Mouse (Mus musculus): ENCODE data around the gene Rfx2. TPM values are rescaled to one million over a fixed set of nuclear protein-coding genes. Genes with fewer than 3 reads are reported as not detected.

Gene Rfx2
- total and polyA plus RNA-seq, 2 experiments from 2014 or later = 4.4 to 9.8 TPM

DNA sequence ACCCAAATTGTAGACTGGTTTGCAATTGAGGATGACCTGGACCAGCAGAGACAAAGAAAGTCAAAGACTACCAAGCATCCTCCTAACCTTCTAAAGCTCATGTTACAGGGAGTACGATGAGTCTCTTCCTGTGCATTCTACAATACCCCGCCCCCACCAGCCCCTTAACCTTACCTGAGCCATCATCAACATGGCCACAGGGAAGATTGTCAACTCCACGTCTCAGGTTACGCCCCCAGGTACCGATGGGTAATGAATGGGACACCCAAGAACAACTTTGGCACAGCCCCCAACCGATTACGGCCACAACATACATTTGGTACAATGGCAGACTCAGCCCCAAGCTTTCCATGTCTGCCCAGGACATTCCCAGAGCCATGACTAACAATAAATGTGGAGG is 9.7 kb upstream of the Rfx2 start:
- WGBS = 89% methylated on average over 7 of the region's 7 CpGs

DNA sequence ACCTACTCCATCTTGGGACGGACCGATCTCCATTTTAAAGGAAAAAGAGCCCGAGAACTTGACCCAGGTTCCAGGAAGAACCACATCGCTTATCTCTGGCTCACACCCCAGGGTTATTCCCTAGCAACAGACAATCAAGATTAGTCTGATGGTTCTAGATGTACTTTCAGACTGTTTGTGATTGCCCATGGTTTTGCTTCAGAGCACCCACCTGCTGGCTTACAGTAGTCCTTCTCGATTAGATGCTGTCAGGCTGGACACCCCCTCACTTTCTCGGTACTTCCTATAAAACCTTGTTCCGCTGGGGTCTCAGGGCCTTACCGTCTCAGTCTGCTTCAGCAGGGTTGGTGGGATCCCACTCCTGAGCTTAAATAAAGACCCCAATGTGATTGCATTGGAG is 5.5 kb upstream of the Rfx2 start:
- no peak for TF ChIP-seq CTCF (IDR thresholded peaks at IDR 0.05; ENCODE audit: low read depth)

More for the DNA sequence above, 9.7 kb upstream of the Rfx2 start:
- H3K36me3 ChIP-seq (ENCODE audit: insufficient read depth, low read length) = no peaks in the 10 kb centered on the region
- no peak overlapping the region for H3K4me3 ChIP-seq (ENCODE audit: low read length)
- H3K4me1 ChIP-seq (ENCODE audit: insufficient read depth, low read length) = no peaks in the 10 kb centered on the region
- no peak for DNase-seq (ENCODE audit: low spot score)
- TF ChIP-seq CTCF (IDR thresholded peaks at IDR 0.05; ENCODE audit: low read depth) = no peak
- no peaks in the 10 kb centered on the region for H3K9me3 ChIP-seq (ENCODE audit: low read length)
- no peaks in the 10 kb centered on the region for H3K27me3 ChIP-seq (ENCODE audit: insufficient read depth, low read length)
- no peak overlapping the region for H3K27ac ChIP-seq
- no peak overlapping the region for H3K4me2 ChIP-seq (ENCODE audit: low read depth, low read length)
- no peak overlapping the region for H3K9ac ChIP-seq (replicated peaks; ENCODE audit: low read length)
- ATAC-seq = no peak

DNA sequence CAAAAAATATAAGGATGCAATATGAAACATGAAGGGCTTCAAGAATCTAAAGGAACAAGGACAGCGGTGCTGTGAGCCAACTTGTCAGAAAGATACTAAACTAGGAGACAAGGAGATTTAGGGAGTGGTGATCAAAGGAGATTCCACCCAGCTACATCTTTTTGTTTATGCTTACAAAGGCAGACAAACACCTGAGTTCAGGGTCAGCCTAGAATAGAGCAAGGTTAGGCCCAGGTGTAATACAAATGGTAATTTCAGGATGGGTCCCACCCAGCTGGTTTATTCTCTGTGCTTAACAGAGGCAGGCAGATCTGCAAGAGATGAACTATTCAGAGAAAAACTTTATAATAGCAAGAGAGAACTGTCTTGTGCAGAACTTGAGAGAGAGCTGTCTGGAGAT is 2.6 kb upstream of the Rfx2 start:
- H3K4me2 ChIP-seq (ENCODE audit: low read depth, low read length) = no peak overlapping the region
- H3K27ac ChIP-seq = no peak overlapping the region
- H3K4me1 ChIP-seq (ENCODE audit: insufficient read depth, low read length) = no peaks in the 10 kb centered on the region
- H3K27me3 ChIP-seq (ENCODE audit: insufficient read depth, low read length) = no peaks in the 10 kb centered on the region
- no peak overlapping the region for H3K9ac ChIP-seq (replicated peaks; ENCODE audit: low read length)
- no peaks in the 10 kb centered on the region for H3K9me3 ChIP-seq (ENCODE audit: low read length)
- TF ChIP-seq CTCF (IDR thresholded peaks at IDR 0.05; ENCODE audit: low read depth) = no peak
- DNase-seq (ENCODE audit: low spot score) (no peak), ATAC-seq (no peak)
- no peaks in the 10 kb centered on the region for H3K36me3 ChIP-seq (ENCODE audit: insufficient read depth, low read length)
- WGBS = 93% methylated on average over 1 of the region's 1 CpGs
- H3K4me3 ChIP-seq (ENCODE audit: low read length) = no peak overlapping the region

More for the DNA sequence above, 5.5 kb upstream of the Rfx2 start:
- Histone ChIP-seq H3K4me1 (ENCODE audit: insufficient read depth, low read length) (no peaks in the 10 kb centered on the region), H3K9ac (replicated peaks; ENCODE audit: low read length) (no peak overlapping the region), H3K4me3 (ENCODE audit: low read length) (no peak overlapping the region), H3K4me2 (ENCODE audit: low read depth, low read length) (no peak overlapping the region), H3K27ac (no peak overlapping the region), H3K36me3 (ENCODE audit: insufficient read depth, low read length) (no peaks in the 10 kb centered on the region), H3K9me3 (ENCODE audit: low read length) (no peaks in the 10 kb centered on the region), H3K27me3 (ENCODE audit: insufficient read depth, low read length) (no peaks in the 10 kb centered on the region)
- ATAC-seq (no peak), DNase-seq (ENCODE audit: low spot score) (no peak)
- 90% methylated on average over 8 of the region's 8 CpGs for WGBS

DNA sequence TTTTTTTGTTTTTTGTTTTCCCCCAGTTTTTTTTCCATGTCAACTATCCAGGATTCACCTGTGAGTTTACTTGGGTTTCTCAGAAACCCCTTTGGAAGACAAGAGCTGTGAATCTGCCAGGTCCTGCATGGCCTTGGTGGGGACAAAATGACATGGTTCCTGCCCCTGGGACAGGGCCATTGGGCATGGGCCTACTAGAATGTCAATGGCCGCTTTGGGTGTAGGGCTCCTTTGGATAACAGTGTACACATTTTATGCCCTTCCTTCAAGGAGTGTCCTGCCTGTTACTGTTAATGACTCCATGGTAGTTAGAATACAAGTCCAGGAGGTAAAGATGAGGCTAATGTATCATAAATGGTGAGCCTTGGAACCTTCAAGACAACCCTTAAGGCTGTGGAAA is 2.1 kb upstream of the Rfx2 start:
- Histone ChIP-seq H3K9me3 (ENCODE audit: low read length) (no peaks in the 10 kb centered on the region), H3K4me1 (ENCODE audit: insufficient read depth, low read length) (no peaks in the 10 kb centered on the region), H3K27me3 (ENCODE audit: insufficient read depth, low read length) (no peaks in the 10 kb centered on the region), H3K4me3 (ENCODE audit: low read length) (no peak overlapping the region), H3K27ac (no peak overlapping the region), H3K4me2 (ENCODE audit: low read depth, low read length) (no peak overlapping the region), H3K9ac (replicated peaks; ENCODE audit: low read length) (no peak overlapping the region), H3K36me3 (ENCODE audit: insufficient read depth, low read length) (no peaks in the 10 kb centered on the region)
- 90% methylated on average over 1 of the region's 1 CpGs for WGBS
- DNase-seq (ENCODE audit: low spot score) (no peak), ATAC-seq (no peak)
- TF ChIP-seq CTCF (IDR thresholded peaks at IDR 0.05; ENCODE audit: low read depth) = no peak

DNA sequence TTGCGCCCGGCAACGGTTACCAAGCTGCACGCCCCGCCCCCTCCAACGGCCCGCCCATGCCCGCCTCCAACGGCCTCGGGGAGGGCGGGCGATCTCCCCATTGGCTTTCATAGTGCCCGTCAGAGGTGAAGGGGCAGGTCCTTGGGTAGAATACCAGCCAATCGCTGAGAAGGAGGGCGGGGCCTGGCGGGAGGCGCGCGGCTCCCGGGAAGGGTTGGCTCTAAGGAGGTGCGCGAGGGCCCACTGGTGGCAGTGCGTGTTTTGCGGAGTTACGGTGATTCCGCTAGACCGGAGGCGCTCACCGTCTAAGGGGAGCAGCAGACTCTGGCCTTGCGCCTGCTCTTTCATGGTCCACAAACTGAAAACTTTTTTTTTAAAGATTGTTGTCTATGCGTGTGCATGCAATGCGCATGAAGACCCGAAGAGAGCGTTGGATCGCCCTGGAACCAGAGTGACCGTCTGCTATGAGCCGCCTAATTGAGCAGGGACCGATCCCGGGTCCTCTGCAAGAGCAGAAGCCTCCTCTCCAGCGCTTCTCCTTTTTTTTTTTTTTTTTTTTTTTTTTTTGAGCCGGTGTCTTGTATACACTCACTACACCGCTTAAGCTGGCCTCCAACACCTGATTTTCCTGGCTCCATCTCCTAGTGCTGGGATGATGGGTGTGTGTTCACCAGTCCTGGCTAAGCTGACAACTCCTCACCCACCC is 451 bp upstream of the Rfx2 start:
- H3K27ac ChIP-seq = no peak overlapping the region

DNA sequence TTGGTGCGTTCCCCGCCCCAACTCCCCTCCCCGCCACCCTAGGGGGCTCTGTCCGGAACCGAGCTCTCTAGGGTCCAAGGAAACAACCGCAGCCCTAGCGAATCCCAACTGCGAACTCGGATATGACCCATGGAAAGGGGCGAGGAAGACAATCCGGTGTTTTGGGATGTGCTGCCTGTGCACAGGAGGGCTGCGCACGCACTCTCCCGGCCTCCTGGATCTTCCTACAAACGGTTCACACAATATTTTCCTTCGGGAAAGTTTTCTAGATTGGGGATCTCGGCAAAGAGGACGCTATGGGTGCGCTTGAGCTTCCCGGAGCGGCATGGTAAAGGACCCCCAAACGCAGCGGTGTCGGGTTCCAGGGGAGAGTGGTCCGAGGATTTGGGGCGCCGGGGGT is 1.0 kb downstream of the Rfx2 start:
- peak; percentile 31 for DNase-seq (ENCODE audit: low spot score)
- no peak overlapping the region for H3K27ac ChIP-seq

More for the DNA sequence above, 451 bp upstream of the Rfx2 start:
- H3K4me3 ChIP-seq (ENCODE audit: low read length) = peak overlapping the region; percentile 66
- under 1% methylated on average over 39 of the region's 42 CpGs for WGBS
- ATAC-seq (peak; percentile 99), DNase-seq (ENCODE audit: low spot score) (peak; percentile 99)
- H3K9ac ChIP-seq (replicated peaks; ENCODE audit: low read length) = no peak overlapping the region
- H3K9me3 ChIP-seq (ENCODE audit: low read length) = no peaks in the 10 kb centered on the region
- H3K36me3 ChIP-seq (ENCODE audit: insufficient read depth, low read length) = no peaks in the 10 kb centered on the region
- H3K4me1 ChIP-seq (ENCODE audit: insufficient read depth, low read length) = no peaks in the 10 kb centered on the region
- TF ChIP-seq CTCF (IDR thresholded peaks at IDR 0.05; ENCODE audit: low read depth) = peak; percentile 70
- peak overlapping the region; percentile 85 for H3K4me2 ChIP-seq (ENCODE audit: low read depth, low read length)
- H3K27me3 ChIP-seq (ENCODE audit: insufficient read depth, low read length) = no peaks in the 10 kb centered on the region

DNA sequence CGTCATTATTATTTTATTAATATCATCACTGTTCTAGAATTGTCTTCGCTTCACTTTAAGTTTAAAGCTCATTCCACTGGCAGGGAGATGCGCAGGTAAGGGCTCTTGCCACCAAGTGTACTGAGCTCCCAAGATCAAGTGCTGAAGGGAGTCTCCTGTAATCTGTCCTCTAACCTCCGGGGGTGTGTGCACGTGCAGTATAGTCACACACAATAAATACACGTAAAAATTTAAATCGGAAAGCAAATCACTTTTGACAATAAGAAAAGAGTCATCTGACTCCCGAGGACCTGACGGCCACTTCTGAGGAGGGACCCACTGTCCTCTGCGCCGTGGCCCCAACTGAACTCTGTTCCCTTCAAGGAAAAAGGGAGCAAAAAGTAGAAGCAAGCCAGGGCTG is 1.6 kb downstream of the Rfx2 start:
- Histone ChIP-seq H3K9me3 (ENCODE audit: low read length) (no peaks in the 10 kb centered on the region), H3K4me2 (ENCODE audit: low read depth, low read length) (peak overlapping the region; percentile 85), H3K4me1 (ENCODE audit: insufficient read depth, low read length) (no peaks in the 10 kb centered on the region), H3K4me3 (ENCODE audit: low read length) (peak overlapping the region; percentile 66), H3K9ac (replicated peaks; ENCODE audit: low read length) (no peak overlapping the region), H3K27ac (no peak overlapping the region), H3K36me3 (ENCODE audit: insufficient read depth, low read length) (no peaks in the 10 kb centered on the region), H3K27me3 (ENCODE audit: insufficient read depth, low read length) (no peaks in the 10 kb centered on the region)
- WGBS = 29% methylated on average over 11 of the region's 11 CpGs
- DNase-seq (ENCODE audit: low spot score) = no peak
- no peak for TF ChIP-seq CTCF (IDR thresholded peaks at IDR 0.05; ENCODE audit: low read depth)
- no peak for ATAC-seq

More for the DNA sequence above, 1.0 kb downstream of the Rfx2 start:
- H3K4me3 ChIP-seq (ENCODE audit: low read length) = peak overlapping the region; percentile 66
- H3K27me3 ChIP-seq (ENCODE audit: insufficient read depth, low read length) = no peaks in the 10 kb centered on the region
- peak overlapping the region; percentile 31; the same call in 1 of the 2 replicates for H3K9ac ChIP-seq (replicated peaks; ENCODE audit: low read length)
- H3K36me3 ChIP-seq (ENCODE audit: insufficient read depth, low read length) = no peaks in the 10 kb centered on the region
- H3K4me2 ChIP-seq (ENCODE audit: low read depth, low read length) = peak overlapping the region; percentile 85
- TF ChIP-seq CTCF (IDR thresholded peaks at IDR 0.05; ENCODE audit: low read depth) = no peak
- H3K9me3 ChIP-seq (ENCODE audit: low read length) = no peaks in the 10 kb centered on the region
- no peak for ATAC-seq
- WGBS = under 1% methylated on average over 27 of the region's 27 CpGs
- no peaks in the 10 kb centered on the region for H3K4me1 ChIP-seq (ENCODE audit: insufficient read depth, low read length)

Measured in hindbrain, postnatal 0 days (tissue).